Mouse (Mus musculus) embryonic facial prominence, embryonic 15.5 days (tissue): ENCODE data around the gene Rell1. TPM values are rescaled to one million over a fixed set of nuclear protein-coding genes. Genes with fewer than 3 reads are reported as not detected.

Experiments
- ATAC-seq: fragments of 200-750 bp; cut with Nextera tagmentation; 2 replicates; pipeline ENCODE4 v1.8.0; 2017; ENCODE audit warnings: low read depth, moderate TSS enrichment; ENCODE audit not compliant: insufficient number of reproducible peaks, low FRiP score, low TSS enrichment
- H3K27ac ChIP-seq: fragments of 300-500 bp; sonication (generic); replicated peaks from 2 replicates; pipeline ENCODE4 v1.5.1; 2015; ENCODE audit warnings: mild to moderate bottlenecking, inconsistent platforms
- H3K27me3 ChIP-seq: fragments of 300-500 bp; sonication (generic); 2 replicates; pipeline ENCODE4 v1.6.1; 2015; ENCODE audit warnings: inconsistent platforms
- H3K36me3 ChIP-seq: fragments of 300-500 bp; sonication (generic); 2 replicates; pipeline ENCODE4 v1.6.1; 2015; ENCODE audit warnings: mild to moderate bottlenecking, inconsistent platforms
- H3K4me1 ChIP-seq: fragments of 300-500 bp; sonication (generic); 2 replicates; pipeline ENCODE4 v1.6.1; 2015; ENCODE audit warnings: inconsistent platforms
- H3K4me2 ChIP-seq: fragments of 300-500 bp; sonication (generic); replicated peaks from 2 replicates; pipeline ENCODE4 v1.6.1; 2015; ENCODE audit warnings: mild to moderate bottlenecking, inconsistent platforms
- H3K4me3 ChIP-seq: fragments of 300-500 bp; sonication (generic); replicated peaks from 2 replicates; pipeline ENCODE4 v1.5.1; 2015; ENCODE audit warnings: mild to moderate bottlenecking, inconsistent platforms
- H3K9ac ChIP-seq: fragments of 300-500 bp; sonication (generic); 2 replicates; pipeline ENCODE4 v1.6.1; 2015; ENCODE audit warnings: inconsistent platforms
- H3K9me3 ChIP-seq: fragments of 300-500 bp; sonication (generic); replicated peaks from 2 replicates; pipeline ENCODE4 v1.6.1; 2016; ENCODE audit warnings: inconsistent platforms
- WGBS: fragments of 180-500 bp; shearing (Covaris S2); methylation state at CpG from one replicate; pipeline ENCODE4 v1.1.7; 2015; 5-methylcytosine and 5-hydroxymethylcytosine counted together
- polyA plus RNA-seq: library from polyadenylated mRNA; unstranded; fragments of >200 nt; fragmentation: Nextera tagmentation; extraction: Ambion mirVana; gene quantifications from 2 replicates; pipeline ENCODE4 v1.2.1, GENCODE M21; 2015

Rell1 gene
- polyA plus RNA-seq: 26.6 and 30.1 TPM in 2 replicates

- no peaks in the 10 kb centered on the region for H3K9me3 ChIP-seq
- H3K27me3 ChIP-seq: no peaks in the 10 kb centered on the region
- peak within 1 kb of the TSS; percentile 64 for H3K4me3 ChIP-seq
- peaks cover 22% of the 10 kb centered on the region for H3K4me1 ChIP-seq
- peak; percentile 95 for ATAC-seq
- peak within 1 kb of the TSS; percentile 71 for H3K9ac ChIP-seq
- H3K27ac ChIP-seq: peak within 1 kb of the TSS; percentile 88
- under 1% methylated on average over 72 of the region's 85 CpGs for WGBS
- peak within 1 kb of the TSS; percentile 73 for H3K4me2 ChIP-seq
- H3K36me3 ChIP-seq: no peaks in the 10 kb centered on the region
Measured at GRCm38 (mm10) chr5:63968443-63969415, at the start of gene Rell1. TSS of gene Rell1 (minus strand) at chr5:63968897.

GRCm38 (mm10) chr5:64012596-64013366, 44.1 kb upstream of the Rell1 start:
- Histone ChIP-seq H3K9me3 (no peaks in the 10 kb centered on the region), H3K36me3 (no peaks in the 10 kb centered on the region), H3K4me3 (no peak overlapping the region), H3K27me3 (no peaks in the 10 kb centered on the region), H3K4me2 (no peak overlapping the region), H3K9ac (no peak overlapping the region), H3K27ac (no peak overlapping the region), H3K4me1 (0 out of 2 replicates have a peak, but pooled peaks cover 3% of the 10 kb centered on the region)
- WGBS: 46% methylated on average over 13 of the region's 13 CpGs
- no peak for ATAC-seq

GRCm38 (mm10) chr5:64006548-64006947, 37.9 kb upstream of the Rell1 start:
- no peaks in the 10 kb centered on the region for H3K27me3 ChIP-seq
- H3K9me3 ChIP-seq: no peaks in the 10 kb centered on the region
- H3K4me3 ChIP-seq: no peak overlapping the region
- H3K9ac ChIP-seq: no peak overlapping the region
- 80% methylated on average over 4 of the region's 4 CpGs for WGBS
- H3K4me2 ChIP-seq: no peak overlapping the region
- H3K36me3 ChIP-seq: no peaks in the 10 kb centered on the region
- no peak for ATAC-seq
- no peak overlapping the region for H3K27ac ChIP-seq
- no peaks in the 10 kb centered on the region for H3K4me1 ChIP-seq

GRCm38 (mm10) chr5:64003302-64003701, 34.6 kb upstream of the Rell1 start:
- no peaks in the 10 kb centered on the region for H3K36me3 ChIP-seq
- no peaks in the 10 kb centered on the region for H3K9me3 ChIP-seq
- no peaks in the 10 kb centered on the region for H3K4me1 ChIP-seq
- ATAC-seq: no peak
- no peak overlapping the region for H3K27ac ChIP-seq
- no peak overlapping the region for H3K4me2 ChIP-seq
- H3K9ac ChIP-seq: no peak overlapping the region
- H3K27me3 ChIP-seq: no peaks in the 10 kb centered on the region
- no peak overlapping the region for H3K4me3 ChIP-seq
- WGBS: 85% methylated on average over 8 of the region's 8 CpGs

GRCm38 (mm10) chr5:63993865-63994264, 25.2 kb upstream of the Rell1 start:
- 56% methylated on average over 3 of the region's 3 CpGs for WGBS
- no peak for ATAC-seq
- Histone ChIP-seq H3K9me3 (no peaks in the 10 kb centered on the region), H3K9ac (no peak overlapping the region), H3K27ac (no peak overlapping the region), H3K4me1 (no peaks in the 10 kb centered on the region), H3K36me3 (no peaks in the 10 kb centered on the region), H3K27me3 (no peaks in the 10 kb centered on the region), H3K4me3 (no peak overlapping the region), H3K4me2 (no peak overlapping the region)

GRCm38 (mm10) chr5:63990675-63991074, 22.0 kb upstream of the Rell1 start:
- Histone ChIP-seq H3K27ac (no peak overlapping the region), H3K4me2 (no peak overlapping the region), H3K9ac (no peak overlapping the region), H3K4me1 (no peaks in the 10 kb centered on the region), H3K27me3 (no peaks in the 10 kb centered on the region), H3K36me3 (no peaks in the 10 kb centered on the region), H3K4me3 (no peak overlapping the region), H3K9me3 (no peaks in the 10 kb centered on the region)
- no peak for ATAC-seq
- 88% methylated on average over 3 of the region's 3 CpGs for WGBS

- WGBS: 82% methylated on average over 6 of the region's 6 CpGs
- Histone ChIP-seq H3K4me2 (no peak overlapping the region), H3K4me3 (no peak overlapping the region), H3K27me3 (no peaks in the 10 kb centered on the region), H3K27ac (no peak overlapping the region), H3K9me3 (no peaks in the 10 kb centered on the region), H3K9ac (no peak overlapping the region), H3K4me1 (no peaks in the 10 kb centered on the region), H3K36me3 (no peaks in the 10 kb centered on the region)
- ATAC-seq: no peak
Measured at GRCm38 (mm10) chr5:63986337-63986736, 17.6 kb upstream of the Rell1 start.

GRCm38 (mm10) chr5:63982296-63982695, 13.6 kb upstream of the Rell1 start:
- no peaks in the 10 kb centered on the region for H3K36me3 ChIP-seq
- H3K4me3 ChIP-seq: no peak overlapping the region
- H3K4me2 ChIP-seq: no peak overlapping the region
- no peak overlapping the region for H3K27ac ChIP-seq
- WGBS: 55% methylated on average over 11 of the region's 11 CpGs
- H3K9me3 ChIP-seq: no peaks in the 10 kb centered on the region
- no peaks in the 10 kb centered on the region for H3K27me3 ChIP-seq
- no peaks in the 10 kb centered on the region for H3K4me1 ChIP-seq
- ATAC-seq: no peak
- H3K9ac ChIP-seq: no peak overlapping the region

- Histone ChIP-seq H3K9ac (no peak overlapping the region), H3K27ac (no peak overlapping the region), H3K4me2 (no peak overlapping the region), H3K27me3 (no peaks in the 10 kb centered on the region), H3K4me3 (no peak overlapping the region), H3K4me1 (peaks cover 21% of the 10 kb centered on the region), H3K9me3 (no peaks in the 10 kb centered on the region), H3K36me3 (no peaks in the 10 kb centered on the region)
- 71% methylated on average over 2 of the region's 2 CpGs for WGBS
- no peak for ATAC-seq
Measured at GRCm38 (mm10) chr5:63970991-63971390, 2.3 kb upstream of the Rell1 start.

GRCm38 (mm10) chr5:63970281-63970732, 1.6 kb upstream of the Rell1 start:
- H3K36me3 ChIP-seq: no peaks in the 10 kb centered on the region
- no peaks in the 10 kb centered on the region for H3K9me3 ChIP-seq
- H3K4me3 ChIP-seq: no peak overlapping the region
- no peak overlapping the region for H3K9ac ChIP-seq
- WGBS: 10% methylated on average over 7 of the region's 7 CpGs
- peak overlapping the region; percentile 1; the same call in 1 of the 2 replicates for H3K4me2 ChIP-seq
- H3K27ac ChIP-seq: 0 out of 2 replicates have a peak overlapping the region, but pooled peaks have one; percentile 77
- H3K27me3 ChIP-seq: no peaks in the 10 kb centered on the region
- ATAC-seq: no peak
- peaks cover 22% of the 10 kb centered on the region for H3K4me1 ChIP-seq

- ATAC-seq: no peak
- H3K4me3 ChIP-seq: peak overlapping the region; percentile 64
- H3K9ac ChIP-seq: no peak overlapping the region
- H3K36me3 ChIP-seq: no peaks in the 10 kb centered on the region
- no peaks in the 10 kb centered on the region for H3K27me3 ChIP-seq
- peak overlapping the region; percentile 73 for H3K4me2 ChIP-seq
- peaks cover 22% of the 10 kb centered on the region for H3K4me1 ChIP-seq
- 16% methylated on average over 5 of the region's 5 CpGs for WGBS
- H3K27ac ChIP-seq: peak overlapping the region; percentile 77
- no peaks in the 10 kb centered on the region for H3K9me3 ChIP-seq
Measured at GRCm38 (mm10) chr5:63969476-63970112, 897 bp upstream of the Rell1 start.
